ENCODE assay signal across 21 mouse cellular contexts in genomic region chr12:77302011-77302410, GRCm38 (mm10).
DNase-seq lines count a peak whose midpoint lies in the region; ATAC-seq and TF ChIP-seq lines count a peak whose summit lies in the region.
"Had no signal": no experiment of that assay in that cellular context is flagged by ENCODE, and none has a peak within 500 bp of the region (broad histone marks: within the 10 kb centered on the region; RNA-seq: fewer than 3 reads in every experiment).

No protein-coding gene starts in this region.

- no peak for TF ChIP-seq CTCF in CH12.LX (conservative IDR thresholded peaks at IDR 0.05 in 1 of 2, IDR thresholded peaks at IDR 0.05 in 1 of 2; ENCODE audit: low read depth in 2 of 2, low read length in 2 of 2)

- TF ChIP-seq EP300 in CH12.LX (IDR thresholded peaks at IDR 0.05; ENCODE audit: low read length), result peak; percentile 96

- H3K27me3 ChIP-seq in CH12.LX (replicated peaks), result no peaks in the 10 kb centered on the region
- H3K27me3 ChIP-seq in neural tube, embryonic 15.5 days (replicated peaks), result no peaks in the 10 kb centered on the region
- H3K27me3 ChIP-seq: Patski had no signal

- dilution Hi-C loops in CH12.LX (cut with MboI; ENCODE audit: extremely low pct_ligation_motif_present, extremely low pct_unique_long_range_greater_than_20kb, low sequenced_read_pairs), result no loop called here

- TF ChIP-seq POLR2A in CH12.LX (IDR thresholded peaks at IDR 0.05; ENCODE audit: low read depth, low read length), result no peak

- no peak; the same call in 1 of the 2 replicates for TF ChIP-seq RAD21 in CH12.LX (IDR thresholded peaks at IDR 0.05; ENCODE audit: low read depth, low read length)

- in situ Hi-C loops in CH12.LX (cut with MboI; ENCODE audit: low pct_ligation_motif_present, low pct_unique_long_range_greater_than_20kb, low sequenced_read_pairs), result no loop called here

- peaks cover 41% of the 10 kb centered on the region for H3K79me2 ChIP-seq in CH12.LX (replicated peaks; ENCODE audit: control insufficient read depth, extremely low read depth, insufficient read depth, poor library complexity, severe bottlenecking)

- peaks cover 3 to 67% of the 10 kb centered on the region in 2 experiments; a peak in 3 of 4 replicates for H3K4me1 ChIP-seq in CH12.LX (ENCODE audit: control insufficient read depth in 1 of 2, insufficient read depth in 2 of 2)
- H3K4me1 ChIP-seq in neural tube, embryonic 15.5 days, result no peaks in the 10 kb centered on the region

- peak; percentile 78 for DNase-seq in CH12.LX (ENCODE audit: extremely low read depth)
- no peak for DNase-seq in cerebellum, postnatal 4 days (ENCODE audit: low spot score in 2 of 2)
- DNase-seq in urinary bladder, postnatal 36 days (ENCODE audit: low spot score in 2 of 2), result no peak
- DNase-seq: adrenal gland, adult 2 months; adrenal gland, adult 8-10 months; adrenal gland, postnatal 10 days; adrenal gland, postnatal 14 days; adrenal gland, postnatal 25 days; adrenal gland, postnatal 36 days; B cell, adult 2 months; cerebellum, adult 11 months; cerebellum, adult 11-12 months; cerebellum, adult 18-20 months; cerebellum, adult 2 months; cerebellum, adult 8-10 months had no signal

- H3K9me3 ChIP-seq in CH12.LX (replicated peaks; ENCODE audit: low read length), result no peaks in the 10 kb centered on the region
- H3K9me3 ChIP-seq in neural tube, embryonic 15.5 days (replicated peaks), result no peaks in the 10 kb centered on the region
- H3K9me3 ChIP-seq: G1E had no signal

- peak overlapping the region; percentile 60 for H3K9ac ChIP-seq in CH12.LX (ENCODE audit: insufficient read depth, low read depth)
- H3K9ac ChIP-seq in neural tube, embryonic 15.5 days (replicated peaks), result no peak overlapping the region

- H3K27ac ChIP-seq in CH12.LX (ENCODE audit: insufficient read depth, low read depth), result no peak overlapping the region
- no peak overlapping the region for H3K27ac ChIP-seq in neural tube, embryonic 15.5 days (replicated peaks)

- peak; percentile 23 for ATAC-seq in CD4-positive, CD25-positive, alpha-beta regulatory T cell, adult 4 months
- peak; percentile 48 for ATAC-seq in inflammation-experienced regulatory T-cells, adult 6 months
- ATAC-seq in neural tube, embryonic 15.5 days (ENCODE audit: low FRiP score), result no peak
- ATAC-seq: activated CD4-positive, CD25-positive, alpha-beta regulatory T cell, adult 4 months; Patski had no signal

- no peaks in the 10 kb centered on the region for H3K36me3 ChIP-seq in CH12.LX (replicated peaks in 1 of 2; ENCODE audit: control insufficient read depth in 1 of 2, insufficient read depth in 1 of 2, low read length in 1 of 2)
- no peaks in the 10 kb centered on the region for H3K36me3 ChIP-seq in neural tube, embryonic 15.5 days

- 100% methylated on average over 1 of the region's 1 CpGs for WGBS in neural tube, embryonic 15.5 days

- peak overlapping the region; percentile 45; the same call in 1 of the 2 replicates for H3K4me2 ChIP-seq in CH12.LX (ENCODE audit: insufficient read depth, low read depth, poor library complexity, severe bottlenecking)
- H3K4me2 ChIP-seq in neural tube, embryonic 15.5 days, result no peak overlapping the region

- no peak overlapping the region for H3K4me3 ChIP-seq in CH12.LX (replicated peaks in 1 of 3; ENCODE audit: low read depth in 2 of 3, low read length in 2 of 3, poor library complexity in 1 of 3)
- H3K4me3 ChIP-seq in neural tube, embryonic 15.5 days (replicated peaks), result no peak overlapping the region

TF ChIP-seq in CH12.LX, 34 proteins besides CTCF, POLR2A, EP300 and RAD21:
- peak; percentile 93 for TF ChIP-seq ZNF384 (IDR thresholded peaks at IDR 0.05; ENCODE audit: low read depth, low read length)
- TF ChIP-seq MAFK (IDR thresholded peaks at IDR 0.05; ENCODE audit: insufficient replicate concordance, low read length), result 0 out of 2 replicates have a peak, but pooled peaks have one; percentile 29
- TF ChIP-seq USF1 (IDR thresholded peaks at IDR 0.05; ENCODE audit: low read depth, low read length), result no peak
- TF ChIP-seq MXI1 (IDR thresholded peaks at IDR 0.05; ENCODE audit: low read depth, low read length), result no peak
- TF ChIP-seq BHLHE40 (IDR thresholded peaks at IDR 0.05; ENCODE audit: low read depth, low read length), result peak; percentile 65
- peak; percentile 85 for TF ChIP-seq MEF2A (IDR thresholded peaks at IDR 0.05; ENCODE audit: borderline replicate concordance, low read depth, low read length)
- TF ChIP-seq IRF4 (IDR thresholded peaks at IDR 0.05; ENCODE audit: low read depth, low read length), result peak; percentile 92
- TF ChIP-seq MAZ (IDR thresholded peaks at IDR 0.05; ENCODE audit: low read depth, low read length), result 0 out of 2 replicates have a peak, but pooled peaks have one; percentile 21
- no peak for TF ChIP-seq ZMIZ1 (IDR thresholded peaks at IDR 0.05; ENCODE audit: low read depth, low read length)
- TF ChIP-seq ETS1 (conservative IDR thresholded peaks at IDR 0.05; ENCODE audit: low read depth, low read length), result peak; percentile 88
- TF ChIP-seq JUN (IDR thresholded peaks at IDR 0.05; ENCODE audit: insufficient read depth, low read depth, low read length), result peak; percentile 92
- peak; percentile 94 for TF ChIP-seq JUND (conservative IDR thresholded peaks at IDR 0.05; ENCODE audit: low read depth, low read length)
- peak; percentile 27; the same call in 1 of the 2 replicates for TF ChIP-seq E2F4 (IDR thresholded peaks at IDR 0.05; ENCODE audit: insufficient replicate concordance, low read depth, low read length)
- peak; percentile 80 for TF ChIP-seq TCF12 (IDR thresholded peaks at IDR 0.05; ENCODE audit: low read depth, low read length)
- TF ChIP-seq CHD1 (IDR thresholded peaks at IDR 0.05; ENCODE audit: low read depth, low read length), result peak; percentile 76
- TF ChIP-seq NELFE (IDR thresholded peaks at IDR 0.05; ENCODE audit: low read depth, low read length), result no peak
- no peak for TF ChIP-seq ZKSCAN1 (IDR thresholded peaks at IDR 0.05; ENCODE audit: borderline replicate concordance, low read depth, low read length)
- TF ChIP-seq NRF1 (IDR thresholded peaks at IDR 0.05; ENCODE audit: low read depth, low read length), result no peak
- no peak for TF ChIP-seq RCOR1 (conservative IDR thresholded peaks at IDR 0.05; ENCODE audit: low read depth, low read length)
- TF ChIP-seq PAX5 (IDR thresholded peaks at IDR 0.05; ENCODE audit: low read length), result no peak
- peak; percentile 73 for TF ChIP-seq MYC (IDR thresholded peaks at IDR 0.05; ENCODE audit: low read depth, low read length)
